Mouse (Mus musculus) small intestine, adult 2 months (tissue): ENCODE results near the gene Cd247.

ENCODE experiments used
- CTCF ChIP-seq: fragments of 200-500 bp; IDR thresholded peaks from 2 replicates; pipeline ENCODE4 v1.5.1; 2012; ENCODE audit warnings: low read depth, mild to moderate bottlenecking, control low read depth, inconsistent platforms, low read length, moderate library complexity, mixed read lengths; ENCODE audit not compliant: insufficient replicate concordance, insufficient read length; ENCODE audit errors: extremely low read depth
- POLR2A ChIP-seq: fragments of 200-500 bp; IDR thresholded peaks from 2 replicates; pipeline ENCODE4 v1.6.1; 2012; ENCODE audit warnings: low read depth, mild to moderate bottlenecking, control low read depth, inconsistent platforms, low read length, moderate library complexity

GRCm38 (mm10) chr1:165833910-165834632, 45.6 kb downstream of the Cd247 start:
- TF ChIP-seq POLR2A = no peak
- no peak for TF ChIP-seq CTCF
